Mouse (Mus musculus): ENCODE data around the gene Gga3. TPM values are rescaled to one million over a fixed set of nuclear protein-coding genes. Genes with fewer than 3 reads are reported as not detected.

Gga3 gene
- polyA plus RNA-seq, 1 experiment from 2014 or later: 22.7 TPM

DNA sequence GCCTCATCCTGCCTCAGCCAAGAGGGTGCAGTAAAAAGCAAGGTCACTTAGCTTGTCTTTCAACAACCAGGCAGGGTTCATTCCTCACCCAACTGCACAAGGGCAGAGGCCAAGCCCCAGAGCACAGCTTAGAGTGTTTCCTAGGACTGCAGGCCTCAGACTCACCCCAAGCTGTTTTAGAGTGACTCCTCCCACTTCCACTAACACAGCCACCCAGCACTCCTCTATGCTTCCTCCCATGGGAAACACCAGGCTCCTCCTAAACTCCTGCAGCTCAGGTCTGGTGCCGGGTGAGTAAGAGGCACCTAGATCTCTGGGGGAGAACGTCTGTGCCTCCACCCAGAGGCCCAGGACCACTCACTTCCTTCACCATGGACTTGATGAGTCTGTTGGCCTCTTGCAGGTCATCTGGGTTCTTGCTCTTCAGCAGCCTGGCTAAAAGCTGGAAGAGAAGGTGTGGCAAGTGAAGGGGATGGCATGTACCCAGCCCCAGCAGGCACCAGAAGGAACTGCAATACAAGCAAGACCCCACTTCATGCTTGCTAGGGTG is 13.2 kb downstream of the Gga3 start:
- Histone ChIP-seq H3K27ac (ENCODE audit: low read depth, low read length) (no peak overlapping the region), H3K4me1 (ENCODE audit: control insufficient read depth, insufficient read depth, low read length) (no peaks in the 10 kb centered on the region), H3K9ac (ENCODE audit: low read depth, low read length) (no peak overlapping the region), H3K4me3 (ENCODE audit: low read length) (no peak overlapping the region), H3K36me3 (ENCODE audit: control insufficient read depth, insufficient read depth, low read length) (peaks cover 92% of the 10 kb centered on the region), H3K27me3 (ENCODE audit: control insufficient read depth, insufficient read depth, low read length) (no peaks in the 10 kb centered on the region), H3K4me2 (replicated peaks; ENCODE audit: low read depth, low read length) (no peak overlapping the region), H3K9me3 (ENCODE audit: control insufficient read depth, low read length) (no peaks in the 10 kb centered on the region)
- ATAC-seq (ENCODE audit: low FRiP score, low TSS enrichment): no peak
- WGBS: 83% methylated on average over 2 of the region's 2 CpGs

DNA sequence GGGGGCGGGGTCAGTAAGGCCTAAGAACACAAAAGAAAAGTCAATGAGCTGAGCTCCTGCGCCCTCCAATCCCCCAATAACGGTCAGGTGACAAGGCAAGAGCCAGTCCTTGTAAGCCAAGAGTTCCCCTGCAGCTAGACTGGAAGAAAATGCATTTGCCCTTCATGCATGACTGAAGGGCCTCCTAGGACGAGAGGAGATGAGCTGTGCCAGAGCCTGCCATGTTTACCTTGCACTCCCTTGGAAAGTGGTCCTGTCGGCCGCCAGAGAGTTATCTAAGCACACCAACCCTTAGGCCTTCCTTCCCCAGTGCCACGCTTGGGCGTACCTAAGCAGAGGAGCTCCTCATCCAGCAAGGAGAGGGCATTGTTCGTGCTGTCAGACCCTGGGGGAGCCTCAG is 15.9 kb downstream of the Gga3 start:
- no peak overlapping the region for H3K27ac ChIP-seq (ENCODE audit: low read depth, low read length)
- no peaks in the 10 kb centered on the region for H3K4me1 ChIP-seq (ENCODE audit: control insufficient read depth, insufficient read depth, low read length)
- peaks cover 97% of the 10 kb centered on the region for H3K36me3 ChIP-seq (ENCODE audit: control insufficient read depth, insufficient read depth, low read length)
- ATAC-seq (ENCODE audit: low FRiP score, low TSS enrichment): peak; percentile 34; the same call in 1 of the 2 replicates
- H3K4me2 ChIP-seq (replicated peaks; ENCODE audit: low read depth, low read length): no peak overlapping the region
- no peaks in the 10 kb centered on the region for H3K9me3 ChIP-seq (ENCODE audit: control insufficient read depth, low read length)
- H3K9ac ChIP-seq (ENCODE audit: low read depth, low read length): no peak overlapping the region
- H3K4me3 ChIP-seq (ENCODE audit: low read length): no peak overlapping the region
- H3K27me3 ChIP-seq (ENCODE audit: control insufficient read depth, insufficient read depth, low read length): no peaks in the 10 kb centered on the region
- 78% methylated on average over 9 of the region's 9 CpGs for WGBS

DNA sequence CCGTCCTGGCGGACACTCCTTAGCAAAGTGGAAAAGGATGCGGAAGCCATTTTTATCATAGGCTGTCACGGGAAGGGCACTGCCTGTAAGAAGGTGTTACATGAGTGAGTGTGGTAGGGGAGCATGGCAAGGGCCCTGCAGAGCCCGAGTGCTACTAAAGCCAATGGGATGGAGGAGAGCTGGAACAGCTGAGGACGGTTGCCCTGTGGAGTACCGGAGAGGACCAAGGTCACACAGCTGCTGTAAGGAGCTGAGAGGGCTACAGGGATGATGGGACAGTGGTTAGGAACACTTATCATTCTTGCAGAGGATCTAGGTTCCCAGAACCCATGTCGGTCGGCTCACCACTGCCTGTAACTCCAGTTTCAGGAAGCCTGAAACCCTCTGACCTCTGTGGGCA is 17.4 kb downstream of the Gga3 start:
- 88% methylated on average over 9 of the region's 9 CpGs for WGBS
- Histone ChIP-seq H3K27me3 (ENCODE audit: control insufficient read depth, insufficient read depth, low read length) (no peaks in the 10 kb centered on the region), H3K9ac (ENCODE audit: low read depth, low read length) (no peak overlapping the region), H3K36me3 (ENCODE audit: control insufficient read depth, insufficient read depth, low read length) (peaks cover 97% of the 10 kb centered on the region), H3K9me3 (ENCODE audit: control insufficient read depth, low read length) (no peaks in the 10 kb centered on the region), H3K4me3 (ENCODE audit: low read length) (no peak overlapping the region), H3K27ac (ENCODE audit: low read depth, low read length) (no peak overlapping the region), H3K4me1 (ENCODE audit: control insufficient read depth, insufficient read depth, low read length) (no peaks in the 10 kb centered on the region), H3K4me2 (replicated peaks; ENCODE audit: low read depth, low read length) (no peak overlapping the region)
- ATAC-seq (ENCODE audit: low FRiP score, low TSS enrichment): no peak

DNA sequence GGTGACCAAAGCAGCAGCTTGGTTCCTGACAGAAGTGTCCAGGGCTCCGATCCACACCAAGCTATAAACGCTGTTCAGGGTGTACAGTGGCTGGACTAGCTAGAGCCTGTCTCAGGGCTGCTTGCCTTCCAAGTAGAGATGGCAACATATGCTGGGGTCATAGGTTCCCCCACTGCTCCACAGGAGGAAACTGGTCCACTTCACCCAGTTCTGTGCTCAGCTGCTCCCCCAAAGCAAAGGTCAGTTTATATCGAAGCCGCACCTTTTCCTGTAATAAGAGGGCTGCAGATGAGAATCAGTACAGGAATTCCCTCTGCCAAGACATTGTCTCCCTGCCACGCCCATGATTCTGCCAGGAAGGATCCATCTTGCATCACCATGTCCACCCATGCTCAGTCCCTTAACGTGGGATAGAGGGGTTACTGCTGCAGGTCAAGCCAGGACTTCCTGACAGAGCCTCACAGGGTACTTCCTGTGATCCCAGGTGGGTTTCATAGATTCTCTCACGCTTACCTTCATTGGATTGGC is 18.2 kb downstream of the Gga3 start:
- H3K9me3 ChIP-seq (ENCODE audit: control insufficient read depth, low read length): no peaks in the 10 kb centered on the region
- no peaks in the 10 kb centered on the region for H3K4me1 ChIP-seq (ENCODE audit: control insufficient read depth, insufficient read depth, low read length)
- H3K36me3 ChIP-seq (ENCODE audit: control insufficient read depth, insufficient read depth, low read length): peaks cover 97% of the 10 kb centered on the region
- 91% methylated on average over 7 of the region's 7 CpGs for WGBS
- H3K9ac ChIP-seq (ENCODE audit: low read depth, low read length): no peak overlapping the region
- H3K27me3 ChIP-seq (ENCODE audit: control insufficient read depth, insufficient read depth, low read length): no peaks in the 10 kb centered on the region
- no peak for ATAC-seq (ENCODE audit: low FRiP score, low TSS enrichment)
- H3K27ac ChIP-seq (ENCODE audit: low read depth, low read length): no peak overlapping the region
- no peak overlapping the region for H3K4me2 ChIP-seq (replicated peaks; ENCODE audit: low read depth, low read length)
- H3K4me3 ChIP-seq (ENCODE audit: low read length): no peak overlapping the region

DNA sequence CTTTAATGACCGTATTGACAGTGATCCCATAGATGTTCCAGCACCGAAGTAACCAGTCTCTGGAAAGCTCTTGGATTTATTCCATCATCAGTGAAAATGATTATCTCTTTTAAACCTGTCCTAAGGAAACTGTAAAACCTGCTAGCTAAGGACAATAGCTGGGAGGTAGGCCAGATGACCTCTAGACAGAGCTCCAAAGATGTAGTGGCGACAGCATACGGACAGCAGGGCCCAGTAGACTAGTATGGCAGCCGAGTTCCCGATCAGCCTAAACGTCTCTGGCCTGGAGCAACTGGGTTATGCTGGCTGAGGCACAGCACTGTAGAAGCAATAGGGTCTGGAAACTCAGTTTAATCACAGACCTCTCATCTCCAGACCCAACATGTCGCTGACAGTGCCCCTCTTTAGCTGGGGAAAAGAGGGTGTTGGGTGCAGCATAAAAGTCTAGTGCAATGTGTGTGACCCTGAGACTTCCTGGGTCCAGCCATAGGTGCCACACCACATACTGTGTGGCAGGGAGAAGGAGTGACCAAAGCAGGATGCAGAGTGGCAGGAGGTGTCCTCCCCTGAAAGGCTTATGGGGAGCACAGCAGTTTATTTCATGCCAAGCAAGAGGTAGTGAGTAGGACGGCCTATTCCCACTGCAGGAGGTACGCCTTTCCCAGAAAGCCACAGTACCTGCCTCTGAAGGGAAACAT is 19.3 kb downstream of the Gga3 start:
- no peak for ATAC-seq (ENCODE audit: low FRiP score, low TSS enrichment)
- Histone ChIP-seq H3K4me3 (ENCODE audit: low read length) (no peak overlapping the region), H3K4me1 (ENCODE audit: control insufficient read depth, insufficient read depth, low read length) (no peaks in the 10 kb centered on the region), H3K36me3 (ENCODE audit: control insufficient read depth, insufficient read depth, low read length) (peaks cover 94% of the 10 kb centered on the region), H3K27me3 (ENCODE audit: control insufficient read depth, insufficient read depth, low read length) (no peaks in the 10 kb centered on the region), H3K27ac (ENCODE audit: low read depth, low read length) (no peak overlapping the region), H3K9me3 (ENCODE audit: control insufficient read depth, low read length) (no peaks in the 10 kb centered on the region), H3K4me2 (replicated peaks; ENCODE audit: low read depth, low read length) (no peak overlapping the region), H3K9ac (ENCODE audit: low read depth, low read length) (no peak overlapping the region)
- 86% methylated on average over 10 of the region's 10 CpGs for WGBS

DNA sequence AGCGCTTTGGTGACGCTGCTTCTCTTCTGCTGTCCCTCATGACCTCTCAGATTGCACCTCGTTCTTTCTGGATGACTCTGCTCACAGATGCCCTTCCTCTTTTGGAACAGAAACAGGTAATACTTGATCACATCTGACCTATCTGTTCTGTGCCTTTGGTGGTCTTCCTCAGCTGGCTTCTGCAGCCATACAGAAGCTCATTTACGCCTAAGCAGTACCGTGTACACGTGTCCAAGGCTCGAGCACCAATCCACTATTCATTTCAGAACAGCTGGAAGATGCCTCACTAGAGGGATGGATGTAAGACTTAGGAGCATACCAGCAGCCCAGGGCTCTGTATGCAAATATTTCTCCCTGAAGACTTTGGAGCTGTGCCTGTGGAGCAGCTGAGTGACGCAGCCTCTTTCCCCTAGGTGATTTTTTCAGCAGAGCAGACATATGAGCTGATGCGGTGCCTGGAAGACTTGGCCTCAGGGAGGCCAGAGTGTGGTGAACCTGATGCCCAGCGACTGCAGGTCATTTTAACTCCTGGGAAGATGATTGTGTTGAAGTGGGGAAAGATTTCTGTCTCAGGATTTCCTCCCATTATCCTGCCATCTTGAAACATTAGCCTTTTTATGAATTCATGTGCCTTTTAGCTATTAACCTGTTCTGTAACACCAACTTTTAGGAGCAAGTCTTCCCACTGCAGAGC is 20.8 kb downstream of the Gga3 start:
- H3K4me1 ChIP-seq (ENCODE audit: control insufficient read depth, insufficient read depth, low read length): no peaks in the 10 kb centered on the region
- H3K4me2 ChIP-seq (replicated peaks; ENCODE audit: low read depth, low read length): no peak overlapping the region
- no peaks in the 10 kb centered on the region for H3K27me3 ChIP-seq (ENCODE audit: control insufficient read depth, insufficient read depth, low read length)
- no peak for ATAC-seq (ENCODE audit: low FRiP score, low TSS enrichment)
- WGBS: 82% methylated on average over 10 of the region's 10 CpGs
- no peaks in the 10 kb centered on the region for H3K9me3 ChIP-seq (ENCODE audit: control insufficient read depth, low read length)
- peaks cover 96% of the 10 kb centered on the region for H3K36me3 ChIP-seq (ENCODE audit: control insufficient read depth, insufficient read depth, low read length)
- no peak overlapping the region for H3K27ac ChIP-seq (ENCODE audit: low read depth, low read length)
- no peak overlapping the region for H3K9ac ChIP-seq (ENCODE audit: low read depth, low read length)
- no peak overlapping the region for H3K4me3 ChIP-seq (ENCODE audit: low read length)

DNA sequence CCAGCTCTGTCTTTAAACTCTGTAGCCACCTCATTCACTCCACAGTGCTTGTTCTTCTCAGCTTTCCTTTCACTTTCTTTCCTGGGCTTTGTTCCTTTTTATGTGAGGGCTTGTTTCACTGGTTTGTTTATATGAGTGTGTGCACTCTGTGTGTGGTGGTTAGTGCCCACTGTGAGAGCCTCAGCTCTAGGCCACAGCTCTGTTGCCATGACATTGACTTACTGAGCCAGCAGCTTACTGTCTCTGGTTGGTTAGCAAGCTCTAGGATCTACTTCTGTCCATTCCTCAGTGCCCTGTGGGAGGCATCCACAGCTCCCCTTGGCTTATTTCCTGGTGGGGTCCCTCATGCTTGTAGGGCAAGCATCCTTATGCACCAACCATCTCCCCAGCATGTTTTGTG is 24.8 kb downstream of the Gga3 start:
- Histone ChIP-seq H3K4me2 (replicated peaks; ENCODE audit: low read depth, low read length) (no peak overlapping the region), H3K27me3 (ENCODE audit: control insufficient read depth, insufficient read depth, low read length) (no peaks in the 10 kb centered on the region), H3K9me3 (ENCODE audit: control insufficient read depth, low read length) (no peaks in the 10 kb centered on the region), H3K4me3 (ENCODE audit: low read length) (no peak overlapping the region), H3K27ac (ENCODE audit: low read depth, low read length) (no peak overlapping the region), H3K4me1 (ENCODE audit: control insufficient read depth, insufficient read depth, low read length) (no peaks in the 10 kb centered on the region), H3K9ac (ENCODE audit: low read depth, low read length) (no peak overlapping the region), H3K36me3 (ENCODE audit: control insufficient read depth, insufficient read depth, low read length) (peaks cover 71% of the 10 kb centered on the region)
- no peak for ATAC-seq (ENCODE audit: low FRiP score, low TSS enrichment)

DNA sequence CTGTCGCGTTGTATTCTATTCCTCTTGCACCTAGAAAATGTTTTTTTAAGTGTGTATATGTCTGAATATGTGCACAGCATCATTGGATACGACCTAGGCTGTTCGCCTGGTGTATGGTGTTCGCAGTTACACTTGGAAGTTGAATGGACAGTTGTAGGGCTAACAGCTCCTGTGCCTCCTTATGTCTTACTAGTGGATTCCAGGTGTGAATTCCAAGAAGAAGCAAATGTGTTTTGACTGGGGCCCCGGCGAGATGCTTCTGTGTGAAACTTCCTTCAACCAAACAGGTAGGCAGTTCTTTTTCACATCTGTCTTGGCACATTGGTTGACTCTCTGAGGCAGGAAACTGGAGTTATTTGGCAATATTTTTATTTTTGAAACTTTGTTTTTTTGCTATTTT is 38.9 kb downstream of the Gga3 start:
- ATAC-seq (ENCODE audit: low FRiP score, low TSS enrichment): no peak
- Histone ChIP-seq H3K4me3 (ENCODE audit: low read length) (peak overlapping the region; percentile 60), H3K4me2 (replicated peaks; ENCODE audit: low read depth, low read length) (peak overlapping the region; percentile 69), H3K27me3 (ENCODE audit: control insufficient read depth, insufficient read depth, low read length) (no peaks in the 10 kb centered on the region), H3K9ac (ENCODE audit: low read depth, low read length) (peak overlapping the region; percentile 74), H3K36me3 (ENCODE audit: control insufficient read depth, insufficient read depth, low read length) (peaks cover 40% of the 10 kb centered on the region), H3K4me1 (ENCODE audit: control insufficient read depth, insufficient read depth, low read length) (peaks cover 13% of the 10 kb centered on the region), H3K9me3 (ENCODE audit: control insufficient read depth, low read length) (no peaks in the 10 kb centered on the region), H3K27ac (ENCODE audit: low read depth, low read length) (no peak overlapping the region)
- 15% methylated on average over 7 of the region's 7 CpGs for WGBS
